Mouse (Mus musculus): ENCODE data around the gene Tsen15. TPM values are rescaled to one million over a fixed set of nuclear protein-coding genes. Genes with fewer than 3 reads are reported as not detected.

Tsen15 gene
- polyA plus RNA-seq, 1 experiment from 2014 or later, result 96.6 TPM

GRCm38 (mm10) chr1:152414451-152414850 is 28.0 kb upstream of the Tsen15 start:
- H3K4me3 ChIP-seq (ENCODE audit: low read depth, low read length), result no peak overlapping the region
- 70% methylated on average over 10 of the region's 10 CpGs for whole genome bisulfite sequencing
- H3K4me1 ChIP-seq (ENCODE audit: control insufficient read depth, insufficient read depth, low read length), result no peaks in the 10 kb centered on the region
- H3K27ac ChIP-seq (replicated peaks; ENCODE audit: low read depth, low read length), result no peak overlapping the region
- no peaks in the 10 kb centered on the region for H3K9me3 ChIP-seq (replicated peaks; ENCODE audit: control insufficient read depth, low read length)
- no peaks in the 10 kb centered on the region; the same call in 1 of the 2 replicates for H3K27me3 ChIP-seq (ENCODE audit: control insufficient read depth, insufficient read depth, low read length)
- no peak overlapping the region for H3K9ac ChIP-seq (replicated peaks; ENCODE audit: low read length)
- no peak for ATAC-seq (replicated peaks; ENCODE audit: insufficient number of reproducible peaks, low FRiP score, low TSS enrichment, low read depth)
- DNase-seq (ENCODE audit: low spot score), result no peak
- no peaks in the 10 kb centered on the region for H3K36me3 ChIP-seq (replicated peaks; ENCODE audit: control insufficient read depth, insufficient read depth, low read depth, low read length)
- no peak overlapping the region for H3K4me2 ChIP-seq (ENCODE audit: low read depth, low read length)

GRCm38 (mm10) chr1:152413961-152414360 is 27.5 kb upstream of the Tsen15 start:
- Histone ChIP-seq H3K4me3 (ENCODE audit: low read depth, low read length) (no peak overlapping the region), H3K4me1 (ENCODE audit: control insufficient read depth, insufficient read depth, low read length) (no peaks in the 10 kb centered on the region)
- WGBS, result 67% methylated on average over 1 of the region's 1 CpGs

GRCm38 (mm10) chr1:152413116-152413515 is 26.6 kb upstream of the Tsen15 start:
- WGBS, result 86% methylated on average over 2 of the region's 2 CpGs

More at GRCm38 (mm10) chr1:152413961-152414360, 27.5 kb upstream of the Tsen15 start:
- H3K27me3 ChIP-seq (ENCODE audit: control insufficient read depth, insufficient read depth, low read length), result no peaks in the 10 kb centered on the region; the same call in 1 of the 2 replicates
- ATAC-seq (replicated peaks; ENCODE audit: insufficient number of reproducible peaks, low FRiP score, low TSS enrichment, low read depth) (no peak), DNase-seq (ENCODE audit: low spot score) (no peak)
- H3K27ac ChIP-seq (replicated peaks; ENCODE audit: low read depth, low read length), result no peak overlapping the region
- H3K9me3 ChIP-seq (replicated peaks; ENCODE audit: control insufficient read depth, low read length), result no peaks in the 10 kb centered on the region
- no peak overlapping the region for H3K9ac ChIP-seq (replicated peaks; ENCODE audit: low read length)
- no peak overlapping the region for H3K4me2 ChIP-seq (ENCODE audit: low read depth, low read length)
- H3K36me3 ChIP-seq (replicated peaks; ENCODE audit: control insufficient read depth, insufficient read depth, low read depth, low read length), result no peaks in the 10 kb centered on the region

GRCm38 (mm10) chr1:152410657-152411056 is 24.2 kb upstream of the Tsen15 start:
- Histone ChIP-seq H3K4me1 (ENCODE audit: control insufficient read depth, insufficient read depth, low read length) (no peaks in the 10 kb centered on the region), H3K27ac (replicated peaks; ENCODE audit: low read depth, low read length) (no peak overlapping the region), H3K9me3 (replicated peaks; ENCODE audit: control insufficient read depth, low read length) (no peaks in the 10 kb centered on the region), H3K36me3 (replicated peaks; ENCODE audit: control insufficient read depth, insufficient read depth, low read depth, low read length) (no peaks in the 10 kb centered on the region), H3K4me2 (ENCODE audit: low read depth, low read length) (no peak overlapping the region), H3K27me3 (ENCODE audit: control insufficient read depth, insufficient read depth, low read length) (no peaks in the 10 kb centered on the region), H3K4me3 (ENCODE audit: low read depth, low read length) (no peak overlapping the region), H3K9ac (replicated peaks; ENCODE audit: low read length) (no peak overlapping the region)
- ATAC-seq (replicated peaks; ENCODE audit: insufficient number of reproducible peaks, low FRiP score, low TSS enrichment, low read depth) (no peak), DNase-seq (ENCODE audit: low spot score) (no peak)
- WGBS, result 90% methylated on average over 3 of the region's 3 CpGs

More at GRCm38 (mm10) chr1:152413116-152413515, 26.6 kb upstream of the Tsen15 start:
- Histone ChIP-seq H3K27ac (replicated peaks; ENCODE audit: low read depth, low read length) (no peak overlapping the region), H3K27me3 (ENCODE audit: control insufficient read depth, insufficient read depth, low read length) (no peaks in the 10 kb centered on the region; the same call in 1 of the 2 replicates), H3K4me1 (ENCODE audit: control insufficient read depth, insufficient read depth, low read length) (no peaks in the 10 kb centered on the region), H3K36me3 (replicated peaks; ENCODE audit: control insufficient read depth, insufficient read depth, low read depth, low read length) (no peaks in the 10 kb centered on the region), H3K4me2 (ENCODE audit: low read depth, low read length) (no peak overlapping the region), H3K4me3 (ENCODE audit: low read depth, low read length) (no peak overlapping the region), H3K9me3 (replicated peaks; ENCODE audit: control insufficient read depth, low read length) (no peaks in the 10 kb centered on the region), H3K9ac (replicated peaks; ENCODE audit: low read length) (no peak overlapping the region)
- ATAC-seq (replicated peaks; ENCODE audit: insufficient number of reproducible peaks, low FRiP score, low TSS enrichment, low read depth) (no peak), DNase-seq (ENCODE audit: low spot score) (no peak)

GRCm38 (mm10) chr1:152409356-152409755 is 22.9 kb upstream of the Tsen15 start:
- 82% methylated on average over 4 of the region's 4 CpGs for WGBS
- Histone ChIP-seq H3K27ac (replicated peaks; ENCODE audit: low read depth, low read length) (no peak overlapping the region), H3K27me3 (ENCODE audit: control insufficient read depth, insufficient read depth, low read length) (no peaks in the 10 kb centered on the region), H3K9me3 (replicated peaks; ENCODE audit: control insufficient read depth, low read length) (no peaks in the 10 kb centered on the region), H3K4me1 (ENCODE audit: control insufficient read depth, insufficient read depth, low read length) (no peaks in the 10 kb centered on the region), H3K9ac (replicated peaks; ENCODE audit: low read length) (no peak overlapping the region), H3K36me3 (replicated peaks; ENCODE audit: control insufficient read depth, insufficient read depth, low read depth, low read length) (no peaks in the 10 kb centered on the region), H3K4me3 (ENCODE audit: low read depth, low read length) (no peak overlapping the region), H3K4me2 (ENCODE audit: low read depth, low read length) (no peak overlapping the region)
- no peak for ATAC-seq (replicated peaks; ENCODE audit: insufficient number of reproducible peaks, low FRiP score, low TSS enrichment, low read depth)
- no peak for DNase-seq (ENCODE audit: low spot score)

GRCm38 (mm10) chr1:152407021-152407946 is 20.8 kb upstream of the Tsen15 start:
- DNase-seq (ENCODE audit: low spot score) (no peak), ATAC-seq (replicated peaks; ENCODE audit: insufficient number of reproducible peaks, low FRiP score, low TSS enrichment, low read depth) (no peak)
- H3K4me2 ChIP-seq (ENCODE audit: low read depth, low read length), result peak overlapping the region; percentile 21
- 30% methylated on average over 22 of the region's 22 CpGs for WGBS
- H3K9me3 ChIP-seq (replicated peaks; ENCODE audit: control insufficient read depth, low read length), result no peaks in the 10 kb centered on the region
- H3K27me3 ChIP-seq (ENCODE audit: control insufficient read depth, insufficient read depth, low read length), result no peaks in the 10 kb centered on the region
- H3K36me3 ChIP-seq (replicated peaks; ENCODE audit: control insufficient read depth, insufficient read depth, low read depth, low read length), result no peaks in the 10 kb centered on the region
- H3K9ac ChIP-seq (replicated peaks; ENCODE audit: low read length), result 0 out of 2 replicates have a peak overlapping the region, but pooled peaks have one; percentile 14
- no peaks in the 10 kb centered on the region for H3K4me1 ChIP-seq (ENCODE audit: control insufficient read depth, insufficient read depth, low read length)
- H3K4me3 ChIP-seq (ENCODE audit: low read depth, low read length), result no peak overlapping the region
- H3K27ac ChIP-seq (replicated peaks; ENCODE audit: low read depth, low read length), result no peak overlapping the region

GRCm38 (mm10) chr1:152400556-152401540 is 14.4 kb upstream of the Tsen15 start:
- Histone ChIP-seq H3K36me3 (replicated peaks; ENCODE audit: control insufficient read depth, insufficient read depth, low read depth, low read length) (no peaks in the 10 kb centered on the region), H3K27me3 (ENCODE audit: control insufficient read depth, insufficient read depth, low read length) (peaks cover 5% of the 10 kb centered on the region), H3K4me1 (ENCODE audit: control insufficient read depth, insufficient read depth, low read length) (no peaks in the 10 kb centered on the region), H3K4me2 (ENCODE audit: low read depth, low read length) (peak overlapping the region; percentile 96), H3K9ac (replicated peaks; ENCODE audit: low read length) (peak overlapping the region; percentile 72), H3K27ac (replicated peaks; ENCODE audit: low read depth, low read length) (no peak overlapping the region), H3K9me3 (replicated peaks; ENCODE audit: control insufficient read depth, low read length) (no peaks in the 10 kb centered on the region), H3K4me3 (ENCODE audit: low read depth, low read length) (peak overlapping the region; percentile 61)
- WGBS, result 15% methylated on average over 14 of the region's 14 CpGs
- DNase-seq (ENCODE audit: low spot score) (no peak), ATAC-seq (replicated peaks; ENCODE audit: insufficient number of reproducible peaks, low FRiP score, low TSS enrichment, low read depth) (peak; percentile 26; the same call in 1 of the 2 replicates)
